ENCODE assay signal across 1 mouse cellular context in genomic region chr5:137032033-137032421, GRCm38 (mm10).
TF ChIP-seq lines count a peak whose summit lies in the region.

No protein-coding gene starts in this region.

TF ChIP-seq in CH12.LX, 34 proteins besides CTCF, POLR2A, EP300 and RAD21 (continued from another document):
- TF ChIP-seq POLR2AphosphoS2 (IDR thresholded peaks at IDR 0.05; ENCODE audit: low read depth, low read length), result no peak
